ENCODE assay signal across 13 mouse cellular contexts in the genomic region with DNA sequence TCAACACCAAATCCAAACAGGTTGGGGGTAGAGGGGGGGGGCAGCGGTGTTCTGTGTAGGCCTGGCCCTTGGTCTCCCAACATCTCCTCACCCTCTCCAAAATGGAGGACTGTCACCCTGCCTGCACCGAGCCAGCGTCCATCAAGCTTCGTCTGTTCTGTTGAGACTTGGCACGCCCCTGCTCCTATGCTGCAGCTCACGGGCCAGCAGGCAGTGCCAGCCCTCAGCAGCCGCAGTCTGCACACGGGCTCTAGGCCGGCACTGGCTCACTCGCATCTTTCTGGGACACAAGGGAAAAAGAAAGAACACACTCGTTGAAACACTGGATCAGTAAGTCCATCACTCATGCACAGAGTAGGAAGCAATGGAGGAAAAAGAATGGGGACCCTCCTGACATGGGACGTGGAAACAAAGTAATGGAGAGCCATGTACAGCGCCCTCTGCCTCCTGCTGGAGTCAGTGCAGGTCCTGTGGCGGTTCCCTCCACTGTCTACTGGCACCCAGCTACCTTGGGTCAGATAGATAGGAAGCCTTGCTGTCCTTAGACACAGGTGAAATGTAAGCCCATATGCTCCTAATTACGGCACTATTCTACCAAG.
DNase-seq lines count a peak whose midpoint lies in the region; ATAC-seq and TF ChIP-seq lines count a peak whose summit lies in the region.
"Had no signal": no experiment of that assay in that cellular context is flagged by ENCODE, and none has a peak within 500 bp of the region (broad histone marks: within the 10 kb centered on the region; RNA-seq: fewer than 3 reads in every experiment).

No protein-coding gene starts in this region.

- H3K9ac ChIP-seq in forebrain, embryonic 11.5 days (ENCODE audit: low read length), result no peak overlapping the region
- H3K9ac ChIP-seq in lung, embryonic 14.5 days, result no peak overlapping the region
- no peak overlapping the region for H3K9ac ChIP-seq in forebrain, postnatal 0 days
- H3K9ac ChIP-seq: embryonic facial prominence, embryonic 12.5 days; heart, embryonic 13.5 days; limb, embryonic 12.5 days had no signal

- no peaks in the 10 kb centered on the region for H3K9me3 ChIP-seq in forebrain, embryonic 10.5 days
- no peaks in the 10 kb centered on the region for H3K9me3 ChIP-seq in forebrain, embryonic 11.5 days (ENCODE audit: control insufficient read depth, low read length)
- H3K9me3 ChIP-seq in lung, embryonic 14.5 days (ENCODE audit: low read depth, low read length), result no peaks in the 10 kb centered on the region
- H3K9me3 ChIP-seq in forebrain, postnatal 0 days (ENCODE audit: low read length), result no peaks in the 10 kb centered on the region
- H3K9me3 ChIP-seq: embryonic facial prominence, embryonic 12.5 days; heart, embryonic 13.5 days; limb, embryonic 12.5 days had no signal

- no peaks in the 10 kb centered on the region for H3K27me3 ChIP-seq in forebrain, embryonic 10.5 days (ENCODE audit: poor library complexity, severe bottlenecking)
- H3K27me3 ChIP-seq in forebrain, embryonic 11.5 days (ENCODE audit: control insufficient read depth, insufficient read depth, low read length), result no peaks in the 10 kb centered on the region
- H3K27me3 ChIP-seq in lung, embryonic 14.5 days (ENCODE audit: insufficient read depth, low read length), result no peaks in the 10 kb centered on the region
- no peaks in the 10 kb centered on the region for H3K27me3 ChIP-seq in forebrain, postnatal 0 days (ENCODE audit: insufficient read depth, low read length)
- H3K27me3 ChIP-seq: embryonic facial prominence, embryonic 12.5 days; heart, embryonic 13.5 days; limb, embryonic 12.5 days had no signal

- H3K4me3 ChIP-seq in forebrain, embryonic 10.5 days, result no peak overlapping the region
- H3K4me3 ChIP-seq in forebrain, embryonic 11.5 days (ENCODE audit: low read depth, low read length), result no peak overlapping the region
- H3K4me3 ChIP-seq in lung, embryonic 14.5 days (ENCODE audit: low read depth, low read length), result no peak overlapping the region
- H3K4me3 ChIP-seq in forebrain, postnatal 0 days (ENCODE audit: low read depth, low read length), result no peak overlapping the region
- H3K4me3 ChIP-seq: embryonic facial prominence, embryonic 12.5 days; heart, embryonic 13.5 days; limb, embryonic 12.5 days had no signal

- intact Hi-C loops in gastrocnemius, postnatal 36 days (cut with DNase I), result no loop called here

- no peak overlapping the region for H3K4me2 ChIP-seq in forebrain, embryonic 11.5 days (ENCODE audit: low read depth, low read length, severe bottlenecking)
- H3K4me2 ChIP-seq in lung, embryonic 14.5 days, result no peak overlapping the region
- no peak overlapping the region for H3K4me2 ChIP-seq in forebrain, postnatal 0 days (ENCODE audit: low read depth)
- H3K4me2 ChIP-seq: embryonic facial prominence, embryonic 12.5 days; heart, embryonic 13.5 days; limb, embryonic 12.5 days had no signal

- H3K27ac ChIP-seq in forebrain, embryonic 10.5 days, result 0 out of 2 replicates have a peak overlapping the region, but pooled peaks have one; percentile 40
- H3K27ac ChIP-seq in forebrain, embryonic 11.5 days (ENCODE audit: low read depth, low read length), result no peak overlapping the region
- no peak overlapping the region for H3K27ac ChIP-seq in lung, embryonic 14.5 days (ENCODE audit: low read depth)
- H3K27ac ChIP-seq in forebrain, postnatal 0 days (ENCODE audit: low read depth, low read length), result no peak overlapping the region
- H3K27ac ChIP-seq: embryonic facial prominence, embryonic 12.5 days; heart, embryonic 13.5 days; limb, embryonic 12.5 days had no signal

- WGBS in forebrain, embryonic 10.5 days, result 83% methylated on average over 15 of the region's 15 CpGs
- 85% methylated on average over 15 of the region's 15 CpGs for WGBS in forebrain, embryonic 11.5 days
- 80% methylated on average over 15 of the region's 15 CpGs for WGBS in lung, embryonic 14.5 days
- WGBS in forebrain, postnatal 0 days, result 68% methylated on average over 15 of the region's 15 CpGs

- H3K4me1 ChIP-seq in forebrain, embryonic 10.5 days, result peaks cover 36% of the 10 kb centered on the region
- H3K4me1 ChIP-seq in forebrain, embryonic 11.5 days (replicated peaks; ENCODE audit: control insufficient read depth, insufficient read depth, low read length), result no peaks in the 10 kb centered on the region
- H3K4me1 ChIP-seq in lung, embryonic 14.5 days (ENCODE audit: insufficient read depth), result no peaks in the 10 kb centered on the region
- H3K4me1 ChIP-seq in forebrain, postnatal 0 days (ENCODE audit: insufficient read depth), result no peaks in the 10 kb centered on the region
- H3K4me1 ChIP-seq: embryonic facial prominence, embryonic 12.5 days; limb, embryonic 12.5 days had no signal

- H3K36me3 ChIP-seq in forebrain, embryonic 10.5 days (replicated peaks), result no peaks in the 10 kb centered on the region
- no peaks in the 10 kb centered on the region for H3K36me3 ChIP-seq in forebrain, embryonic 11.5 days (ENCODE audit: control insufficient read depth, insufficient read depth, low read length)
- H3K36me3 ChIP-seq in lung, embryonic 14.5 days (ENCODE audit: insufficient read depth), result no peaks in the 10 kb centered on the region
- no peaks in the 10 kb centered on the region for H3K36me3 ChIP-seq in forebrain, postnatal 0 days (ENCODE audit: insufficient read depth)
- H3K36me3 ChIP-seq: embryonic facial prominence, embryonic 12.5 days; heart, embryonic 13.5 days; limb, embryonic 12.5 days had no signal

- no peak for ATAC-seq in forebrain, embryonic 11.5 days (replicated peaks; ENCODE audit: low FRiP score)
- ATAC-seq in lung, embryonic 14.5 days (ENCODE audit: insufficient read depth), result no peak
- peak; percentile 92 for ATAC-seq in forebrain, postnatal 0 days

- DNase-seq in forebrain, embryonic 10.5 days (ENCODE audit: extremely low spot score, low spot score), result no peak
- no peak for DNase-seq in forebrain, embryonic 11.5 days (ENCODE audit: low spot score)
- DNase-seq in lung, embryonic 14.5 days, result no peak
- no peak for DNase-seq in lung, postnatal 36 days
- DNase-seq in cerebellum, adult 11 months, result peak; percentile 59
- DNase-seq in forebrain, postnatal 0 days, result peak; percentile 46
- no peak for DNase-seq in adrenal gland, postnatal 4 days (ENCODE audit: low spot score in 2 of 2)
- no peak for DNase-seq in gastrocnemius, postnatal 36 days
- DNase-seq: kidney, postnatal 10 days; right cerebral cortex, postnatal 4 days had no signal

- 0 out of 2 replicates have a peak, but pooled peaks have one; percentile 17 for TF ChIP-seq CTCF in lung, embryonic 14.5 days (IDR thresholded peaks at IDR 0.05; ENCODE audit: low read depth)
- peak; percentile 46 for TF ChIP-seq CTCF in forebrain, postnatal 0 days (IDR thresholded peaks at IDR 0.05; ENCODE audit: low read depth)

Comparison
In these comparisons a context has a peak if more than half of its experiments do, and no peak if none do; other contexts are left out.
1. DNase-seq: peak in cerebellum, adult 11 months (single experiment) and forebrain, postnatal 0 days (single experiment); none in forebrain, embryonic 10.5 days (single experiment), forebrain, embryonic 11.5 days (single experiment), lung, embryonic 14.5 days (single experiment), lung, postnatal 36 days (single experiment), adrenal gland, postnatal 4 days (0 of 2) and gastrocnemius, postnatal 36 days (0 of 2).